Mouse (Mus musculus) E14TG2a.4 (cell line): Measurements from ENCODE around the gene Olfr1380.
"Not testable (repeated sequence)": the region's sequence is repeated elsewhere in the genome, so short reads cannot be mapped to it uniquely, and the experiment has no call there.

Experiments
- H3K27me3 ChIP-seq: 2 replicates; pipeline ENCODE4 v1.6.1; 2014; ENCODE audit warnings: low read length, control low read depth; ENCODE audit not compliant: insufficient read depth
- H3K36me3 ChIP-seq: 2 replicates; pipeline ENCODE4 v1.6.1; 2014; ENCODE audit warnings: low read length, control low read depth; ENCODE audit not compliant: insufficient read depth
- H3K4me1 ChIP-seq: replicated peaks from 2 replicates; pipeline ENCODE4 v1.6.1; 2014; ENCODE audit warnings: low read depth, low read length, control low read depth
- H3K4me3 ChIP-seq: replicated peaks from 2 replicates; pipeline ENCODE4 v1.5.1; 2014; ENCODE audit warnings: mild to moderate bottlenecking, low read length
- H3K9me3 ChIP-seq: 2 replicates; pipeline ENCODE4 v1.6.1; 2014; ENCODE audit warnings: low read length, control low read depth
- CTCF ChIP-seq: conservative IDR thresholded peaks from 2 replicates; pipeline ENCODE4 v1.5.1; 2014; ENCODE audit warnings: low read length
- NANOG ChIP-seq: IDR thresholded peaks from 2 replicates; pipeline ENCODE4 v1.6.1; 2014; ENCODE audit warnings: borderline replicate concordance, low read length, mixed read lengths
- POU5F1 ChIP-seq: IDR thresholded peaks from 2 replicates; pipeline ENCODE4 v1.6.1; 2014; ENCODE audit warnings: low read length, borderline replicate concordance

Gene Olfr1380

DNA sequence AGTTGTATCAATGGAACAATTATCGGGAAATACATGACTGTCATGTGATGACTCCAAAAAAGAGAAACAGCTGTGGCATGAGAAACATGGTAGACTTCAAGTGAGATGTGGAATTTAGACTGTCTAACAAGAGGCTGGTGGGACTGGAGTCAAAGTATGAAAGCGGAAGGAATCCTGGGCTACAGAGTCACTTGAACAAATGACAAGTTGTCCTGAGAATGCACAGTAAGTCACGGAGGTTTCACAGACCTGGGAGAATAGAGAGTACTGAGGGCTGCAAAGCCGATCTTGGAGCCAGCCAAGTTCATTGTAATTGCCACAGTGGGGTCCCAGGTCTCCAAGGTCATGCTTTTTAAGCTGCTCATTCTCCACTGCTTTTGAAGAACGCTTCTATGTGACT, at the start of gene Olfr1380:
TSS of gene Olfr1380 (plus strand) at position 301 of the 400 bp plus-strand sequence.
- H3K36me3 ChIP-seq, H3K27me3 ChIP-seq, H3K4me1 ChIP-seq, H3K9me3 ChIP-seq, H3K4me3 ChIP-seq: not testable (repeated sequence)

DNA sequence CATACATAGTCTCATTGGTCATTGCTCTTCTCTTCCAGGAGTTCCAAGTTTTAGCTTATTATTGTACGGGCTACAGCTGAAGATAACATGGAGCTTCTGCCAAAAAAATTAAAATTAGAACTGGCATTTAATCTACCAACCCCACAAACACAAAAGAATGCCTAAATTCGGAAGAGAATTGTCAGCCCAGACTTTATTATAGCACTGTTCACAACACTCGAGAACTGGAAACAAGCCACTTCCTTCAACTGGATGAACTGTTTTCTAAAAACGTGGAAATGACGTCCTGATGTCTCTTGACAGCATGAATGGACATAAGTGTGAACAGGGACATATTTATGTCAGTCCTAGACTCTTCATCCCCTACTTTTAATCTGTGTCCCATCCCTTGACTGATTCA, 38.6 kb upstream of the Olfr1380 start:
- Histone ChIP-seq H3K27me3 (no peaks in the 10 kb centered on the region), H3K9me3 (no peaks in the 10 kb centered on the region), H3K36me3 (no peaks in the 10 kb centered on the region), H3K4me3 (no peak overlapping the region), H3K4me1 (no peaks in the 10 kb centered on the region)
- no peak for TF ChIP-seq POU5F1
- TF ChIP-seq NANOG = no peak
- TF ChIP-seq CTCF = no peak

DNA sequence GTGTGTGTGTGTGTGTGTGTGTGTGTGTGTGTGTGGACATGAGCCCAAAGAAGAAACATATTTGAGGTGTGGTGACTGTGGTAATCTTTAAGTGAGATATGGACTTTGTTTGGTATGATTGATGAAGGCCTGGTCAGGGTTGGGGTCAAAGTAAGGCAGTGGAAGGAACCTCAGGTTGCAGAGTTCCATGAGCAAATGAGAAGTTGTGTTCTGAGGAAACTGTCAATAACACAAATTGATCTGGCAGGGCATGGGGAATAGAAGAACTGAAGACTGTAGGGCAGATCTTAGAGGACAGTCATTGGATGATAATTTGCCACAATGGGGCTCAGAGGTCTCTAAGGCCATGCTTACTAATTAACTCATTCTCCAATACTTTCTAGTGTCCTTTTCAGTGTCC, 37.3 kb upstream of the Olfr1380 start, which contains the start of gene Olfr1383:
TSS of gene Olfr1383 (plus strand) at position 301 of the 400 bp plus-strand sequence.
- Histone ChIP-seq H3K4me3 (no peak within 1 kb of the TSS), H3K36me3 (no peaks in the 10 kb centered on the region), H3K9me3 (no peaks in the 10 kb centered on the region), H3K4me1 (no peaks in the 10 kb centered on the region), H3K27me3 (no peaks in the 10 kb centered on the region)
- TF ChIP-seq POU5F1 (no peak), NANOG (no peak), CTCF (no peak)

DNA sequence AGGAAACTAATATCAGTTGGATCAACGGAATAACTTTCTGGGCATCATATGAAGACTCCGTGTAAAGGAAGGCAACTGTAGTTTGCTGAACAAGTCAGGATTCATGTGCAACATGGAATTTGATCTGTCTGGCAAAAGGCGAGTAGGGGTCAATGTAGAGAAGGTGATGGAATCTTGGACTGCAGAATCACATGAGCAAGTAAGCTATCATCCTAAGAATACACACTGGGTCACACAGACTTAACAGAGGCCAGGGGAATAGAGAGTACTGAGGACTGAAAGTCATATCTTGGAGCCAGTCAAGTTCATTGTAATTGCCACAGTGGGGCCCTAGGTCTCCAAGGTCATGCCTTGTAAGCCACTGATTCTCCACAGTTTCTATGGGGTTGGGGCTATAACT, 28.7 kb upstream of the Olfr1380 start, which contains the start of gene Olfr1382:
TSS of gene Olfr1382 (plus strand) at position 301 of the 400 bp plus-strand sequence.
- Histone ChIP-seq H3K36me3 (no peaks in the 10 kb centered on the region), H3K9me3 (no peaks in the 10 kb centered on the region), H3K4me1 (no peaks in the 10 kb centered on the region), H3K4me3 (no peak within 1 kb of the TSS), H3K27me3 (no peaks in the 10 kb centered on the region)
- no peak for TF ChIP-seq CTCF
- TF ChIP-seq NANOG = no peak
- TF ChIP-seq POU5F1 = no peak

DNA sequence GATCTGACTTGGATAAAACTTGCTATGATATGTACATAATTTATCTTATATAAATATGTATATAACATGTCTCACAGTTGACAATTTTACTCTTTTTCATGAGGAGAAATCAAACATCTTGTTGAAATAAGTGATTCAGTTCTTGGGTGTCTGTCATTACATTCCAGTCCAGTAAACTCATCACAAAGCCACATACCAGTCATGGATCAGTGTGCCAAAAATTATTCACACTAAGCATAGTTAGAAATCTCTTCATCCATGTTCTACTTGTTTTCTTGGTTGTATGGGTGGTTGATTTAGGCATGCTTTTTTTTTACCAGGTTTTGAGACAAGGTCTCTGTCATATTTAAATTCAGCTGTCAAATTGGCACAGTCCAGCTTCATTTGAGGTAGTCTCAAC, 23.9 kb upstream of the Olfr1380 start:
- H3K36me3 ChIP-seq = no peaks in the 10 kb centered on the region
- no peak for TF ChIP-seq NANOG
- no peak for TF ChIP-seq CTCF
- no peak for TF ChIP-seq POU5F1
- no peaks in the 10 kb centered on the region for H3K27me3 ChIP-seq
- H3K4me3 ChIP-seq = no peak overlapping the region
- no peaks in the 10 kb centered on the region for H3K4me1 ChIP-seq
- no peaks in the 10 kb centered on the region for H3K9me3 ChIP-seq

DNA sequence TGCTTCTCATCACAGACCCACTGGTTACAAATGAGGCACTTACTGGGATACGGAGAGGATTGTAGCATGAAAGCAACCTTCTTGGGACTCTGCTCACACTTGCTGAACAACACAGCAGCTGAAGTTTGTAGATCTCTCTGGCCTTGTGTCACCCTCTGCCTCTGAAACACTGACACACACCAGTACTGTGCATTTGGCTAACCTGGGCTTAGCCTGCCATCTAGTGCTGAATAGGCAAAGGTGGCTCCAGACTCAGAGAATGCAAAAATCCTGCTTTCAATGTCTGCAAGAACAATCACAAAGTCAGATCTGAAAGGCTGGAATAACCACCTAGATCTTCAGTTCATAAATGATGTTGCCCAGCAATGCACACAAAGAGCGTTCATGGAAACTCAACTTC, 20.0 kb upstream of the Olfr1380 start:
- not testable (repeated sequence) for H3K9me3 ChIP-seq, H3K4me3 ChIP-seq
- peak; percentile 8; the same call in 1 of the 2 replicates for TF ChIP-seq CTCF

DNA sequence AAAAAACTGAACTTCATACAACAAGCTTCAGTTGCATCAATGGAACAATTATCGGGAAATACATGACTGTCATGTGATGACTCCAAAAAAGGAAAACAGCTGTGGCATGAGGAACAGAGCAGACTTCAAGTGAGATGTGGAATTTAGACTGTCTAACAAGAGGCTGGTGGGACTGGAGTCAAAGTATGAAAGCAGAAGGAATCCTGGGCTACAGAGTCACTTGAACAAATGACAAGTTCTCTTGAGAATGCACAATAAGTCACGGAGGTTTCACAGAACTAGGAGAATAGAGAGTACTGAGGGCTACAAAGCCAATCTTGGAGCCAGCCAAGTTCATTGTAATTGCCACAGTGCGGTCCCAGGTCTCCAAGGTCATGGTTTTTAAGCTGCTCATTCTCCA, 13.5 kb upstream of the Olfr1380 start, which contains the start of gene Olfr1381:
TSS of gene Olfr1381 (plus strand) at position 301 of the 400 bp plus-strand sequence.
- not testable (repeated sequence) for H3K4me3 ChIP-seq, H3K36me3 ChIP-seq, H3K4me1 ChIP-seq, H3K27me3 ChIP-seq, H3K9me3 ChIP-seq

More for the DNA sequence above, 20.0 kb upstream of the Olfr1380 start:
- H3K27me3 ChIP-seq, H3K4me1 ChIP-seq, H3K36me3 ChIP-seq: not testable (repeated sequence)

DNA sequence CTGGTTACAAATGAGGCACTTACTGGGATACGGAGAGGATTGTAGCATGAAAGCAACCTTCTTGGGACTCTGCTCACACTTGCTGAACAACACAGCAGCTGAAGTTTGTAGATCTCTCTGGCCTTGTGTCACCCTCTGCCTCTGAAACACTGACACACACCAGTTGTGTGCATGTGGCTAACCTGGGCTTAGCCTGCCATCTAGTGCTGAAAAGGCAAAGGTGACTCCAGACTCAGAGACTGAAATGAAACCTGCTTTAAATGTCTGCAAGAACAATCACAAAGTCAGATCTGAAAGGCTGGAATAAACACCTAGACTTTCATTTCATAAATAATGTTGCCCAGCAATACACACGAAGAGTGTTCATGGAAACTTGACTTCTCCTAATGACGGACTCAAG, 2.6 kb upstream of the Olfr1380 start:
- H3K27me3 ChIP-seq, H3K4me3 ChIP-seq: not testable (repeated sequence)

DNA sequence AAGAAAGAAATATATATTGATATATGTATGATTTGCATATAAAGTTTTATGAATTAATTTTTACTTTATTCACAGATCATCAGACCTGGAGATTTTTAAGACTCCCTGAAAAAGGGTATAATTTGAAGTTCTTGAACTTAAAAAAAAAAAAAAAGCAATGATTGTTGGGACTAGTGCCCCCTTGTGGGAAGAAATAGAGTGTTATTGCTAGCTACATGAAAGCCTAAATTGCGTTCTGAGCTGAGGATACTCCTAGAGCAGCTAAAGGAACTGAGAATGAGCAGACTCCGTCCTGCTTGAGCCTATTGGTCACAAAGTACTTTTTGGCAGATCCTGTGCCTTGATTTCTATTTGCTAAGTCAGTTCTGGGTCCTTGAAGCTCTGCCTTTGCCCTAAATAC, 18.4 kb downstream of the Olfr1380 start:
- not testable (repeated sequence) for H3K4me3 ChIP-seq, H3K36me3 ChIP-seq, H3K4me1 ChIP-seq, H3K27me3 ChIP-seq, H3K9me3 ChIP-seq
- peak; percentile 54 for TF ChIP-seq CTCF

More for the DNA sequence above, 2.6 kb upstream of the Olfr1380 start:
- H3K4me1 ChIP-seq, H3K36me3 ChIP-seq, H3K9me3 ChIP-seq: not testable (repeated sequence)
- peak; percentile 17; the same call in 1 of the 2 replicates for TF ChIP-seq CTCF

DNA sequence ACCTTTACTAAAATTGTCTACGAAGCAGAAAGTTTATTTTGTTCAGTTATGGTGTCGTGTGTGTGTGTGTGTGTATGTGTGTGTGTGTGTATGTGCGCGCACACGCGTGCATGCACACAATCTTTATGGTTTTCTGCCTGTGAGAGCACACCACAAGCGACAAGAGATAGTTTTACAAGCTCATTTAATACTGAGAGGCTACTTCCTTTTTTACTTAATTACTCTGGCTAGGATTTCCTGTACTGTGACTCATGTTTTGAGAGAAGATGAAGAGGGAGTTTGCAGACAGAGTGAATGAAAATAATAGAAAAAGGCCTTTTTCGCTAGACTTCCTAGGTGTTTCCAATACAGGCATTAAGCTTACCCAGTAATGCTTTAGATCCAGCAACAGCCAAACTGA, 23.8 kb downstream of the Olfr1380 start:
- not testable (repeated sequence) for H3K36me3 ChIP-seq, H3K9me3 ChIP-seq, H3K27me3 ChIP-seq

More for the DNA sequence above, 23.8 kb downstream of the Olfr1380 start:
- not testable (repeated sequence) for H3K4me3 ChIP-seq, H3K4me1 ChIP-seq
